Mouse (Mus musculus) layer of hippocampus, postnatal 10 days (tissue): ENCODE measurements around the gene Rab8a. TPM values are rescaled to one million over a fixed set of nuclear protein-coding genes. Genes with fewer than 3 reads are reported as not detected.

Source experiments
- DNase-seq, 2 experiments: peaks; one replicate each; pipeline ENCODE4 v3.0.0; 2021; ENCODE audit warnings: low spot score in 2 of 2
- total RNA-seq, 2 experiments: library from RNA; stranded (reverse); gene quantifications; 2 replicates each; pipeline ENCODE4 v1.2.3; 2021

Rab8a gene
- total RNA-seq, 2 experiments from 2014 or later: 38.0 to 50.9 TPM

DNA sequence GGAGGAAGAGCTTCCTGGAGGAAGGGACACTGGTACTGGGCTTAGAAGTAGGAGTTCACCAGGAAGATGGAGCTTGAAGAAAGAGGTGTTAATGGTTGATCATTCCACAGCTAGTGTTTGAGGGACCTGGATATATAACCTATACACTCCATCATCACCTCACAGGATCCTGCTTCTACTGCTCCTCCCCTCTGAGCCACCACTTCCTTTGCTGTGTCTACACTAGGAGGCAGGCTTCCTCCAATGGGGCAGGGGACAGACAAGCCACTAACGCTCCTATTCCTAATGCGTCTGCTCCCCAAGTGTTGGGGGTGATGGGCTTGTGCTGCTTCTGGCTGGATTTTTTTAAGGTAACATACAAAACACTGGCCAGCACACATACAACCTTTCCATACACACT lies 49.7 kb downstream of the Rab8a start:
- no peak for DNase-seq

DNA sequence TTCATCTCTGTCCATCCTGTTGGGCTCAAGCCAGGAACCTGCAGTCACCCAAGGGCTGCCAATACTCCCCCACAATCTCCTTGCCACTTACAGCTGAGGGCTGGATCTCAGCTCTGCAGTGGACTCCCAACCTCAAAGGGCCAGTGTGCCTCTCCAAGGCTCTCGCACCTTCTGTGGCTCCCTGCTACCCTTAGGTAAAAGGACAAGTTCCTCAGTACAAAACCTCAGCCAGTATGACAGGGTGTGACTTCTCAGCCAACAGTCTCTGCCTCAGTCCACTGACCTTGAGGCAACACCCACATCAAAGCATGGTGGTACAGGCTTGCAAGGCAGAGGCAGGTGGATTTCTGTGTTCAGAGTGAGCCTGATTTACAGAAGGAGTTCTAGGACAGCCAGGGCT lies 50.8 kb downstream of the Rab8a start:
- DNase-seq: no peak

DNA sequence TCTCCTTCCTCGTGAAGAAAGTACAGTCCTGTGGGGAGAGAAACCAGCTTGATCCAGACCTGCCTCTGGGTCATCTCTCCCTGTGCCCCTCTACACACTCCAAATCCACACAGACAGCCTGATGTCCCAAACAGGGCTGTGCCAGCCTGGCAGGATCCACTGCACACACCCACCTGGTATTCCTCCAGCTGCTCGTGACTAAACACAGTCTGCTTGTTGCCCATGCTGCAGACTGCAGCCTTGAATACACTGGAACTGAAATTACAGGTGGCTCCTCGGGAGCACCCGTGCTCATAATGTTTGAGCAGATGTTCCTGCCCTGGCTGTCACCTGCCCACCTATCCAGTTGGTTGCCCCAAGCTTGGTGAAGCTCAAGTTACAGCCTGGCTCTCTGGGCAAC lies 51.8 kb downstream of the Rab8a start, which contains the start of gene Cib3:
Gene Cib3, minus strand, starts transcription at position 87 of the 400 bp plus-strand sequence.
- DNase-seq: peak in 1 of 2 experiments; percentile 28

DNA sequence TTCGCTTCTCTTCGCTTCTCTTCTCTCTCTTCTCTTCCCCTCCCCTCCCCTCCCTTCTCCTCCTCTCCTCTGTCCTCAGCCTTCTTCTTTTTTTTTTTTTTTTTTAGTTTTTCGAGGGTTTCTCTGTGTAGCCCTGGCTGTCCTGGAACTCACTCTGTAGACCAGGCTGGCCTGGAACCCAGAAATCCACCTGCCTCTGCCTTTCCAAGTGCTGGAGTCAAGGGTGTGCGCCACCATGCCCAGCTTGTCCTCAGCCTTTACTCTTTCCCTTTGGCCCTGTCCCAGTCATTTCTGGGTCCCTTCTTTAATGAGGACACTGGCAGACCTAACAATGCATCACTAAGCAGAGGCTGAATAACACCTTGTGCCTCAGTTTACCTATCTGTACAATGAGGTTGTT lies 52.5 kb downstream of the Rab8a start, which contains the start of gene Gm11034:
Gene Gm11034, minus strand, starts transcription at position 101 of the 400 bp plus-strand sequence.
- DNase-seq: no peak

DNA sequence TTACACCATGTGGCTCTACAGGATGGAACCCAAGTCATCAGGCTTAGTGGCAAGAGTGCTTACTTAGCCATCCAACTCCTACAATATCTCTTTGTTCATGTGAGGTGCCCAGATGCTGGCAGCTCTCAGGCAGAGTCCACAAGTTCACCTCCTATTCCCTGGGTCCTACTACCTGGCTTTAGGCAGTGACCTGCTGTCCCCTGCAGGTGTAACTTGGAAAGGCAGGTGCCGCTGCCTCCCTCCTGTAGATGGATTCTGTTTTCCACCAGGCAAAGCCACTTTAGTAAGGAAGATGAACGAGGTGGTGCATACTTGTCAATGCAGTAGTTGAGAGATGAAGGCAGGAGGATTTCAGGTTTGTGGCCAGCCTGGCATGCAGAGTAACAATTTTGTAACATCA lies 54.1 kb downstream of the Rab8a start:
- DNase-seq: no peak

DNA sequence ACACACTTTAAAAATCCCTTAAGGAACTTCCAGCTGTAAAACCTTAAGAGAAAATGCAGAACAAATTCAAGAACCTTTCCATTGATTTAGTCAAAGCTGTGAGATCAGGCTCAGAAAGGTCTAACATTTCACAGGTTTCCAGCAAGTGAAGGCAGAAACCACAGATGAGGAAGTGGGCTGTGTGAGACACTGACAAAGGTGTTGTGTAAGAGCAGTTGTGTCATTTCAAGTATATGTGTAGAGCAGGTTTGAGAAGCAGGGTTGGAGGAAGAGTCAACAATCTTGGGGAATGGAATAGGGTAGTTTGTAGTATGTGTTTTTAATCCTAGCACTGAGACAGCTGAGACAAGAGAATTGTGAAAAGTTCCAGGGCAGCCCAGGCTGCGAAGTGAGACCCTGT lies 54.9 kb downstream of the Rab8a start:
- no peak for DNase-seq

DNA sequence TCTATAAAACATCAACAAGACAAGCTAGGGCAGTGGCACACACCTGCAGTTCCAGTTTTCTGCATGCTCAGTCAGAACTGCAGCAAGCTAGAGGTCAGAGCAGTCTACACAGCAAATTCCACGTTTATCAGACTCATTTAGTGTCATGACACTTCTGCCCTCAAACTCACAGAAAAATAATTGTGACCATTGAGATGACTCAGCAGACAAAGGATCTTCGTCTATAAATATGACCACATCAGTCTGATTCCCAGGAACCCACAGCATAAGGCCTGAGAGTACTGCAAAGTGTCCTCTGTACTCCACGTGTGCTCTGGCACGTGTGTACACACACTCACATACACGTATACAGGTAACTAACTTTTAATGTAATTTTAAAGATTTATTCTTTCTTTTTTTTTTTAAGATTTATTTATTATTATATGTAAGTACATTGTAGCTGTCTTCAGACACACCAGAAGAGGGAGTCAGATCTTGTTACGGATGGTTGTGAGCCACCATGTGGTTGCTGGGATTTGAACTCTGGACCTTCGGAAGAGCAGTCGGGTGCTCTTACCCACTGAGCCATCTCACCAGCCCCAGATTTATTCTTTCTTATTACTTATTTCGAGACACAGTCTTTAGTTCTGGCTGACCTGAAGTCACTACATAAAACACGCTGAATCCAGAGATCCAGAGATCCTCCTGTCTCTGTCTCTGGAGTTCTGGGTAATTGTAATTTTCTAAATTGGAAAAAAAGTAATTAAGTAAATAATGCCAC lies 58.0 kb downstream of the Rab8a start:
- no peak for DNase-seq

DNA sequence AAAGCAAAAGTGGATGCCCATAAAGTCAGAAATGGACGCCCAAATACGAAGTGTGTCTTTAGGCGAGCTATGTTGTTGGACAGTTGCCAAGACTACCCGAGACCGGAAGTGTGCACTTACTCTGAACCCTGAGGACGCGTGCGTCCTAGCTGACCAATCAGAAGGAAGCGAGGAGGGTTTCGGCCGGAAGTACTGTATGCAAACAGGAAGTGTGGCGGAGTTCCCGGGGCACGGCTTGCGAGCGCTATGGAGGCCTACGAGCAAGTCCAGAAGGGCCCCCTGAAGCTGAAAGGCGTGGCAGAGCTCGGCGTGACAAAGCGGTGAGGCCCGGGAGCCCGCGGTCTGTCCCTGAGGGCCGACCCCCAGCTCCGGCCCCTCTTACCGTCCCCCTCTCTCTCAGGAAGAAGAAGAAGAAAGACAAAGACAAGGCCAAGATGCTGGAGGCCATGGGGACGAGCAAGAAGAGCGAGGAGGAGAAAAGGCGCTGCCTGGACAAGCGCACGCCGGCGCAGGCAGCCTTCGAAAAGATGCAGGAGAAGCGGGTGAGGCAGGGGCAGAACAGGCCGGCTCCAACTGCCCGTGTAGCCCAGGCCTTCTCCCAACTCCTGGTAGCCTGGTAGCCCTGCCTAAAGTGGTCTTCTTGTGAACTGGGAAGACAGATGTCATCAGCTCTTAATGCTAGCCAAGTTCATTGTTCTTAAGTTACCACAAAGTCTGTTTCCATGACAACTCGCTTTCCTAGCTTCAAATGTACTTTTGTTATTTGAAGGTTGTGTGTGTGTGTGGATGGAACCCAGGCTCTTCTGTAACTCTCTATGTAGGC lies 58.8 kb downstream of the Rab8a start, which contains the start of gene Fam32a:
Gene Fam32a, plus strand, starts transcription at position 190 of the 823 bp plus-strand sequence.
- DNase-seq: peak; percentile 80 to 82

DNA sequence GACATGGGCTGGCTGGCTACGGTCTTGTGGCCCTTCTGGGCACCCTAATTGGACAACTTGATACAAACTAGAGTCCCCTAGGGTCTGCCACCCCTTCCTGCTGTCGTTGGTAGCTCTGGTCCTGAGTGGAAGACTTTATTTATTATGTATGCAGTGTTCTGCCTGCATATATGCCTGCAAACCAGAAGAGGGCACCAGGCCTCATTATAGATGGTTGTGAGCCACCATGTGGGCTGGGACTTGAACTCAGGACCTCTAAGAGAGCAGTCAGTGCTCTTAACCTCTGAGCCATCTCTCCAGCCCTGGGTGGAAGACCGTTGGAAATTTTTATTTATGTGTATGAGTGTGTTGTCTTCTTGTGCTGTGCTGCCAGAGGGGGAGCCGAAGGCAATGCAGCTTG lies 59.8 kb downstream of the Rab8a start:
- no peak for DNase-seq

DNA sequence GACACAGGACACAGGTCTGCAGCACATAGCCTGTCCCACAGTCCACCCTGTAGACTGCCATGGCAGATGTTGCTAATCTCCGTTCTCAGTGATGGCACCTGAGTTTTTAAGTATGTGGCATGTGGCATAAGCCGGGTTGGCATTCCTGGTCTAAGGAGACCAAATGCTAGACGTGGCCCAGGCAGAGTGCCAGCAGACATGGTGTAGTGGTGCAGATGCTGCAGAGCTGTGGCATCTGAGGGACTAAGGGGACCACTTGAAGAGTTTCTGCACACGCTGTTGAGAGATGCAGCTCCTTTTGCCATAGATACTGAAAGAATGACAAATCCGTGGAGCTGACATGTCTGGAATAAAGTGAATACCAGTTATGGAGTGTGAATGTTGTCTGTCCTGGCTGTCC lies 61.7 kb downstream of the Rab8a start:
- no peak for DNase-seq

Other genes starting within 250 kb of the Rab8a start
- 10 to 100 TPM; 16.1 to 17.7 TPM for gene Zfp961, start 210.2 kb upstream of the Rab8a start, total RNA-seq
- gene Cyp4f18, start 151.6 kb upstream of the Rab8a start, total RNA-seq: not detected
- not detected for gene Olfr372, start 120.0 kb upstream of the Rab8a start, total RNA-seq
- gene Olfr373, start 78.0 kb upstream of the Rab8a start, total RNA-seq: not detected
- gene Olfr374, start 54.2 kb upstream of the Rab8a start, total RNA-seq: not detected
- 10 to 100 TPM; 52.7 to 57.9 TPM for gene Tpm4, start 26.2 kb upstream of the Rab8a start, total RNA-seq
- gene Hsh2d, start 28.4 kb downstream of the Rab8a start, total RNA-seq: under 1 TPM in 1 of 2 experiments, not detected in 1; 0.27 TPM
- gene Cib3, start 51.6 kb downstream of the Rab8a start, total RNA-seq: not detected
- not detected for gene Gm11034, start 52.4 kb downstream of the Rab8a start, total RNA-seq
- 10 to 100 TPM; 62.5 to 65.8 TPM for gene Fam32a, start 58.5 kb downstream of the Rab8a start, total RNA-seq
- 100 to 1,000 TPM; 108 to 109 TPM for gene Ap1m1, start 78.8 kb downstream of the Rab8a start, total RNA-seq
- 10 to 100 TPM; 10.9 to 15.9 TPM for gene Gm10282, start 144.1 kb downstream of the Rab8a start, total RNA-seq
- 10 to 100 TPM; 19.5 to 21.4 TPM for gene Klf2, start 157.8 kb downstream of the Rab8a start, total RNA-seq